Mouse (Mus musculus) MEL (cell line): ENCODE results near the gene Sod1. TPM values are rescaled to one million over a fixed set of nuclear protein-coding genes. Genes with fewer than 3 reads are reported as not detected.

ENCODE experiments used
- DNase-seq: peaks from one replicate; pipeline ENCODE4 v3.0.0; 2011; ENCODE audit warnings: low read depth, low spot score
- H3K27ac ChIP-seq: 2 replicates; pipeline ENCODE4 v1.5.1; 2012; ENCODE audit warnings: low read depth, mild to moderate bottlenecking, control low read depth, low read length, moderate library complexity; ENCODE audit not compliant: control insufficient read depth
- H3K27me3 ChIP-seq, 2 experiments: fragments of 150-350 bp in 1 of 2; sonication (generic) in 1 of 2; 2 replicates each; pipeline ENCODE4 v1.6.1; 2012; ENCODE audit warnings: low read length in 2 of 2, mild to moderate bottlenecking in 2 of 2, improper control_type of control experiment in 1 of 2, moderate library complexity in 1 of 2; ENCODE audit not compliant: insufficient read depth in 2 of 2, control insufficient read depth in 1 of 2
- H3K36me3 ChIP-seq, 2 experiments: 2 replicates each; pipeline ENCODE4 v1.6.1; 2012 to 2014; ENCODE audit warnings: low read length in 2 of 2, improper control_type of control experiment in 1 of 2, inconsistent platforms in 1 of 2, mild to moderate bottlenecking in 1 of 2; ENCODE audit not compliant: insufficient read depth in 2 of 2, control insufficient read depth in 1 of 2
- H3K4me1 ChIP-seq, 2 experiments: fragments of 150-350 bp in 1 of 2; sonication (generic) in 1 of 2; 2 replicates each; pipeline ENCODE4 v1.6.1; 2012; ENCODE audit warnings: low read length in 2 of 2, improper control_type of control experiment in 1 of 2, mild to moderate bottlenecking in 1 of 2; ENCODE audit not compliant: insufficient read depth in 2 of 2, control insufficient read depth in 1 of 2
- H3K4me3 ChIP-seq, 2 experiments: fragments of 150-350 bp in 1 of 2; sonication (generic) in 1 of 2; 2 replicates each; pipeline ENCODE4 v1.5.1; 2012; ENCODE audit warnings: low read depth in 2 of 2, low read length in 2 of 2, mild to moderate bottlenecking in 2 of 2, moderate library complexity in 2 of 2, control low read depth in 1 of 2, improper control_type of control experiment in 1 of 2; ENCODE audit not compliant: control insufficient read depth in 1 of 2, insufficient read depth in 1 of 2
- H3K79me2 ChIP-seq: 2 replicates; pipeline ENCODE4 v1.6.1; 2012; ENCODE audit warnings: mild to moderate bottlenecking, low read length, moderate library complexity; ENCODE audit not compliant: control insufficient read depth, poor library complexity, insufficient read depth
- H3K9ac ChIP-seq: 2 replicates; pipeline ENCODE4 v1.6.1; 2012; ENCODE audit warnings: low read depth, mild to moderate bottlenecking, control low read depth, low read length, moderate library complexity; ENCODE audit not compliant: control insufficient read depth, poor library complexity, severe bottlenecking
- H3K9me3 ChIP-seq: fragments of 150-350 bp; sonication (generic); replicated peaks from 2 replicates; pipeline ENCODE4 v1.6.1; 2012; ENCODE audit warnings: mild to moderate bottlenecking, low read length, improper control_type of control experiment, moderate library complexity; ENCODE audit not compliant: insufficient read depth
- CTCF ChIP-seq, 3 experiments: IDR thresholded peaks in 2 of 3; conservative IDR thresholded peaks in 1 of 3; 2 replicates each; pipeline ENCODE4 v1.5.1; 2011 to 2012; ENCODE audit warnings: low read length in 3 of 3, low read depth in 2 of 3, mild to moderate bottlenecking in 2 of 3, improper control_type of control experiment in 1 of 3, inconsistent platforms in 1 of 3, mixed read lengths in 1 of 3, moderate library complexity in 1 of 3; ENCODE audit not compliant: control insufficient read depth in 1 of 3, insufficient read depth in 1 of 3, poor library complexity in 1 of 3, severe bottlenecking in 1 of 3
- EP300 ChIP-seq, 2 experiments: IDR thresholded peaks; 2 replicates each; pipeline ENCODE4 v1.6.1; 2011; ENCODE audit warnings: improper control_type of control experiment in 2 of 2, low read length in 2 of 2, low read depth in 1 of 2, mild to moderate bottlenecking in 1 of 2
- ETS1 ChIP-seq: IDR thresholded peaks from 2 replicates; pipeline ENCODE4 v1.6.1; 2012; ENCODE audit warnings: low read depth, mild to moderate bottlenecking, inconsistent platforms, low read length, improper control_type of control experiment, moderate library complexity
- HCFC1 ChIP-seq: IDR thresholded peaks from 2 replicates; pipeline ENCODE4 v1.6.1; 2012; ENCODE audit warnings: low read depth, mild to moderate bottlenecking, inconsistent platforms, low read length, improper control_type of control experiment, moderate library complexity
- JUND ChIP-seq: IDR thresholded peaks from 2 replicates; pipeline ENCODE4 v1.6.1; 2011; ENCODE audit warnings: low read depth, mild to moderate bottlenecking, improper control_type of control experiment, low read length
- MAFK ChIP-seq: IDR thresholded peaks from 2 replicates; pipeline ENCODE4 v1.6.1; 2011; ENCODE audit warnings: low read depth, mild to moderate bottlenecking, low read length, improper control_type of control experiment, borderline replicate concordance
- MEF2A ChIP-seq: IDR thresholded peaks from 2 replicates; pipeline ENCODE4 v1.6.1; 2014; ENCODE audit warnings: low read depth, mild to moderate bottlenecking, inconsistent platforms, low read length, improper control_type of control experiment; ENCODE audit not compliant: poor library complexity, insufficient replicate concordance, severe bottlenecking; ENCODE audit errors: extremely low read depth
- MYB ChIP-seq: IDR thresholded peaks from 2 replicates; pipeline ENCODE4 v1.6.1; 2011; ENCODE audit warnings: mild to moderate bottlenecking, low read depth, low read length, improper control_type of control experiment
- POLR2A ChIP-seq, 2 experiments: IDR thresholded peaks; 2 replicates each; pipeline ENCODE4 v1.6.1; 2011 to 2012; ENCODE audit warnings: low read length in 2 of 2, mild to moderate bottlenecking in 2 of 2, control low read depth in 1 of 2, improper control_type of control experiment in 1 of 2, low read depth in 1 of 2, moderate library complexity in 1 of 2; ENCODE audit not compliant: control insufficient read depth in 1 of 2, insufficient read depth in 1 of 2, poor library complexity in 1 of 2
- POLR2AphosphoS2 ChIP-seq: IDR thresholded peaks from 2 replicates; pipeline ENCODE4 v1.6.1; 2011; ENCODE audit warnings: low read length, improper control_type of control experiment
- POLR2AphosphoS5 ChIP-seq: IDR thresholded peaks from 2 replicates; pipeline ENCODE4 v1.6.1; 2012; ENCODE audit warnings: low read depth, borderline replicate concordance, mild to moderate bottlenecking, inconsistent platforms, low read length, moderate library complexity, mixed read lengths
- SIN3A ChIP-seq: IDR thresholded peaks from 2 replicates; pipeline ENCODE4 v1.6.1; 2012; ENCODE audit warnings: low read length, improper control_type of control experiment, inconsistent platforms
- SMC3 ChIP-seq: IDR thresholded peaks from 2 replicates; pipeline ENCODE4 v1.6.1; 2011; ENCODE audit warnings: low read depth, low read length, improper control_type of control experiment
- ZC3H11A ChIP-seq: IDR thresholded peaks from 2 replicates; pipeline ENCODE4 v1.6.1; 2012; ENCODE audit warnings: low read depth, mild to moderate bottlenecking, inconsistent platforms, low read length, improper control_type of control experiment
- ZKSCAN1 ChIP-seq: IDR thresholded peaks from 2 replicates; pipeline ENCODE4 v1.6.1; 2012; ENCODE audit warnings: low read depth, mild to moderate bottlenecking, inconsistent platforms, low read length, improper control_type of control experiment, moderate library complexity
- polyA plus RNA-seq, 2 experiments: library from polyadenylated mRNA; stranded (reverse) in 1 of 2; unstranded in 1 of 2; fragments of >175 nt in 1 of 2; fragments of >200 nt in 1 of 2; gene quantifications; 2 replicates each; pipeline versions ENCODE4 v1.2.1 to v1.2.4; 2012; ENCODE audit warnings: low replicate concordance in 2 of 2, low read depth in 1 of 2; ENCODE audit not compliant: insufficient read length in 2 of 2, insufficient read depth in 1 of 2, missing spikeins in 1 of 2
- total RNA-seq: library from RNA; depleted of rRNA; stranded (reverse); fragments of 300-350 nt; gene quantifications from 2 replicates; pipeline ENCODE4 v1.2.3, GENCODE M21; 2012; rRNA removed

Gene Sod1
- total and polyA plus RNA-seq, 3 experiments, result 380 to 1,094 (median 474) TPM

GRCm38 (mm10) chr16:90266581-90266980 lies 46.0 kb downstream of the Sod1 start:
- no peak for TF ChIP-seq POLR2A (IDR thresholded peaks at IDR 0.05; ENCODE audit: control insufficient read depth in 1 of 2, insufficient read depth in 1 of 2, low read depth in 1 of 2, low read length in 2 of 2, poor library complexity in 1 of 2)
- TF ChIP-seq ETS1, result 0 out of 2 replicates have a peak, but pooled peaks have one; percentile 9
- H3K9me3 ChIP-seq, result no peaks in the 10 kb centered on the region
- H3K4me3 ChIP-seq, result no peak overlapping the region
- H3K27me3 ChIP-seq, result no peaks in the 10 kb centered on the region
- H3K36me3 ChIP-seq, result peaks cover 12 to 35% of the 10 kb centered on the region in 2 experiments
- H3K9ac ChIP-seq, result no peak overlapping the region
- H3K27ac ChIP-seq, result no peak overlapping the region
- peaks cover 8 to 18% of the 10 kb centered on the region in 2 experiments for H3K4me1 ChIP-seq
- H3K79me2 ChIP-seq, result peaks cover 49% of the 10 kb centered on the region
- peak; percentile 85 for DNase-seq

GRCm38 (mm10) chr16:90275521-90275920 lies 55.0 kb downstream of the Sod1 start:
- no peak for DNase-seq
- H3K36me3 ChIP-seq, result peaks cover 8 to 34% of the 10 kb centered on the region in 2 experiments
- peaks cover 12 to 17% of the 10 kb centered on the region in 2 experiments for H3K4me1 ChIP-seq
- H3K79me2 ChIP-seq, result peaks cover 71% of the 10 kb centered on the region
- H3K9ac ChIP-seq, result no peak overlapping the region
- no peak overlapping the region for H3K4me3 ChIP-seq
- H3K27ac ChIP-seq, result no peak overlapping the region
- H3K27me3 ChIP-seq, result no peaks in the 10 kb centered on the region
- H3K9me3 ChIP-seq, result no peaks in the 10 kb centered on the region
- TF ChIP-seq ZKSCAN1 (no peak), MYB (no peak), POLR2AphosphoS5 (no peak), CTCF (IDR thresholded peaks at IDR 0.05 in 2 of 3, conservative IDR thresholded peaks at IDR 0.05 in 1 of 3; ENCODE audit: control insufficient read depth in 1 of 3, insufficient read depth in 1 of 3, low read depth in 2 of 3, low read length in 3 of 3, poor library complexity in 1 of 3, severe bottlenecking in 1 of 3) (no peak), MEF2A (no peak), POLR2AphosphoS2 (no peak), HCFC1 (no peak), ZC3H11A (no peak), JUND (no peak), SMC3 (no peak), MAFK (no peak), SIN3A (no peak), EP300 (IDR thresholded peaks at IDR 0.05; ENCODE audit: low read depth in 1 of 2, low read length in 2 of 2) (no peak)
- TF ChIP-seq, all 39 proteins: peak for 0

Other genes with a start within 250 kb of the Sod1 start
- 15.0 and 16.7 TPM in 2 replicates for gene Tiam1, start 77.0 kb upstream of the Sod1 start, total RNA-seq
- 10 to 100 TPM; 19.9 to 23.9 TPM for gene Tiam1, start 77.0 kb upstream of the Sod1 start, polyA plus RNA-seq
- 12.2 and 12.3 TPM in 2 replicates for gene Scaf4, start 63.7 kb downstream of the Sod1 start, total RNA-seq
- 10 to 100 TPM in 1 of 2 experiments, not detected in 1; 56.2 TPM for gene Scaf4, start 63.7 kb downstream of the Sod1 start, polyA plus RNA-seq
- not detected in 2 replicates for gene Hunk, start 165.3 kb downstream of the Sod1 start, total RNA-seq
- under 1 TPM in 1 of 2 experiments, not detected in 1; 0.01 TPM for gene Hunk, start 165.3 kb downstream of the Sod1 start, polyA plus RNA-seq